Mouse (Mus musculus): ENCODE results near the gene Syne1.
A peak's percentile ranks its signal among the peaks of the same experiment; 100 is the strongest.

Syne1 gene

GRCm38 (mm10) chr10:5194671-5195234 is 356.5 kb downstream of the Syne1 start:
- peak; percentile 99 for DNase-seq

DNA sequence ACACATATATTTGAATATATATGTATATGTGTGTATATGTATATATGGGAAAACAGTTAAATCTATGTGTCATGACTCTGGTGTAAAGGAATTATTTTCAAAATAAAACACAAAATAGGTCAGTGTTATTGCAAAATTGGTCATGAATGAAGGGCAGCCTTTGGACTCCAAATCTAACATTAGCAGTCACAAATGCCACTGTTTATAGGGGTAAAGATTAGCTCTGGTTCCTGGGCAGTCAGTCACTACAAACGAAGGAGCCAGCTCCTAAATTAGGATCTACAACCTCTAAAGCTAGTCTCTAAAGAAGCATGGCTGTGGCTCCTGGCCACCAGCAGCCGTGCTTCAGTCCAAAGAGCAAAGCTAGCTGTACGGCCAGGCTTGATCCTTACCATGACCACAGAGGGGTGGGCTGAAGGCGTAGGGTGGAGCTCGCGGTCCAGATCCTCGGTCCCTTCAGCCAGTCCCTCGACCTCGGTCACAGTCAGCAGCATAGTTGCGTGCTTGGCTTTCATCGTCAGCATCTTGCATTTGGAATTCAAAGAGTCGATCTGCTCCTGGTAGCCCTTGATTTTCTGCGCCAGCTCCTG is 357.1 kb downstream of the Syne1 start:
- DNase-seq: no peak

GRCm38 (mm10) chr10:5192861-5193490 is 358.3 kb downstream of the Syne1 start:
- peak; percentile 83 for DNase-seq

DNA sequence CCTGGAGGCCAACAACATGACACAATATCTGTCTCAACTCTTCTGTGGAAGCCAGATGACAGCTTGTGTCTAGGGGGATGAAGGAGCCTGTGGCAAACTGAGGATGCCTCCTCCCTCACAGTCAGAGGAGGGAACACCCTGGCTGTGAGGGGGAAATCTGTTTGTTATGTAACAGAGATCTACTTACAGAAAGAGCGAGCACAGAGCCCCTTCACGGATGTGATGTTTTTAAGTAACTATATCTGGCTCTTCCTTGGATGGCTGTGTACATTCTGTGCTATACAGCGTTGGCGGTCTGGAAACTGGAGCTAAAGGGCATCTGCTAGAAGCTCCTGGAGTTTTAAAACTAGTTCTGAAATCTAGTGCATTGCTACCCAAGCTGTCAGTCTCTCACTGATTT is 360.5 kb downstream of the Syne1 start:
- no peak for DNase-seq

DNA sequence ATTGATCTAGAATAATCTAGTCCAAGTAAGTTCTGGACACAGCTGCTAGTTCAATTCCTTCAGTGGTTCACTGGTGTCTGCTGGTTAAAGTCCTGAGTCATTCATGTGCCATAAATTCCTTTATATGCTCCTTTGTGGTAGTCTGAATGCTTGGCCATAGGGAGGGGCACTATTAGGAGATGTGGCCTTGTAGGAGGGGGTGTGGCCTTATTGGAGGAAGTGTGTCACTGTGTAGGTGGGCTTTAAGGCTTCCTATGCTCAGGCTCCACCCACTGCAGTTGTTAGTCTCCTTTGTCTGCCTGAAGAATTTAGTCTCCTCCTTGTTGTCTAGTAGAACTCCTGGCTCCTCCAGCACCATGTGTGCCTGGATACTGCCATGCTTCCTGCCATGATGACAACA is 362.4 kb downstream of the Syne1 start:
- peak; percentile 74 for DNase-seq

GRCm38 (mm10) chr10:5185156-5186083 is 365.9 kb downstream of the Syne1 start:
- DNase-seq: peak; percentile 90

- peak; percentile 88 for DNase-seq
Observed at GRCm38 (mm10) chr10:5181771-5182176, 369.5 kb downstream of the Syne1 start.

- no peak for DNase-seq
Observed at GRCm38 (mm10) chr10:5179891-5180290, 371.4 kb downstream of the Syne1 start.

DNA sequence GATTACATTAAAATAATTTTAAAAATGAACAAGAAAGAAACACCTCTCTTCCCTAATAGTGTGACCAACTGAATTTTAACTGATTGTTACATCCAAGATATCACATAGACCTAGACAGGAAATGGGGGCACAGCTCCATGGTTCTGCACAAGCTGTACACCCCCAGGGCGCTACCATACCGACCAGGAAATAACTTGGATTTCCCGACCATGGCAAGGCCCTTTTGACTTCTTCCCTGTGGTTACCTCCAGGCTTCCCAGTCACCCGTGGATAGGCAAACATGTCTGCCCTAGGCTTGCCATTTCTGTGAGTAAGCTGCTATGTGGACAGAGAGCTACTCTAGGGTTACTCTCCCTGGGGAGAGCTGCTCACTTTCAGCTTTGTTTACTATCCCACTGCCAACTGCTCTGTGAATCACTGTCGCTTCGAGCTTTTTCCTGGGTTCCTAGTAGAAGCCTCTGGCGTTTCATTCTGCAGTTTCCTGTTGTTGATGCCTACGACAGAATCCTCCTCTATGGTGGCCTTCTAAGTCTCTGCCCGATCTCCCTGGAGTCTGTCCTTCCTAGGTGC is 373.8 kb downstream of the Syne1 start:
- peak; percentile 82 for DNase-seq

DNA sequence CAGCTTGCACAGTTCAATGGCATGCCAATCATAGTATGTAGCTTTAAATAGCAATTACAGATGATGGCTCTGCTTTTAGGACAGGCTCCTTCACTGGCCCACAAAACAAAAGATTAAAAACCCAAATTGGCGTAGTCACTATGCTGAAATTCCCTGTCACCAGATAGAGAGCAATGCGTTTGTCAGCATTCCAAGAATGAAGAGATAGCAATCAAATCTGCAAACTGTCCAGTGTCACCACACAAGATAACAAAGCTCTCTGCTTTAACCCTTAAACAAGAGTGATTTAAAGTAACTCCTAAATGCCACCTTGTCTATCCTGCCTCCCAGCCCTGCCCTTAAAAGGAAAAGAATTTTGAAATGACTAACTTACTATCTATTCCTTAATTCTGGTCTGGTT is 374.9 kb downstream of the Syne1 start:
- DNase-seq: no peak

GRCm38 (mm10) chr10:5170425-5170824 is 380.9 kb downstream of the Syne1 start:
- peak; percentile 36 for DNase-seq

GRCm38 (mm10) chr10:5167481-5167880 is 383.8 kb downstream of the Syne1 start:
- DNase-seq: peak; percentile 55

- peak; percentile 36 for DNase-seq
Observed at GRCm38 (mm10) chr10:5165439-5165838, 385.8 kb downstream of the Syne1 start.

DNA sequence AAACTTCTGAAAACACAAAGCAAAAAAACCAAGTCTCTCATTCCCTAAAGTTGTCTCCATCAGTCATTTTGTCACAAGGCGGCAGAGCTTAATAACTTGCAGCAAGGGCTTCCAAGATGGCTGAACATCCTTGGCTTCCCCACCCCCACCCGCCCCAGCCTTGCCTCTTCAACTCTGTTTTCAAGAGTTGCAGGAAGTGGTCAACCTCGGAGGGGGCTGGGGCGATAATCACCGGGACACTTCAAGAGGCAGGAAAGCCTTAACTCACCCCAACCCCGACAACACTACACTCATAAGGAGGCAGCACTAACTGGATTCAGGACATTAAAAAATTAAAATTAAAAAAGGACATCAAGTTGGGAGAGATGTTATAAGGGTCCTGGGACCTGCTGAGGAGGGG is 387.5 kb downstream of the Syne1 start:
- peak; percentile 88 for DNase-seq

- DNase-seq: peak; percentile 5
Observed at GRCm38 (mm10) chr10:5163286-5163685, 388.0 kb downstream of the Syne1 start.

- peak; percentile 78 for DNase-seq
Observed at GRCm38 (mm10) chr10:5161394-5161872, 389.8 kb downstream of the Syne1 start.

GRCm38 (mm10) chr10:5159679-5160078 is 391.6 kb downstream of the Syne1 start:
- DNase-seq: no peak

GRCm38 (mm10) chr10:5153047-5153446 is 398.2 kb downstream of the Syne1 start:
- peak; percentile 95 for DNase-seq

DNA sequence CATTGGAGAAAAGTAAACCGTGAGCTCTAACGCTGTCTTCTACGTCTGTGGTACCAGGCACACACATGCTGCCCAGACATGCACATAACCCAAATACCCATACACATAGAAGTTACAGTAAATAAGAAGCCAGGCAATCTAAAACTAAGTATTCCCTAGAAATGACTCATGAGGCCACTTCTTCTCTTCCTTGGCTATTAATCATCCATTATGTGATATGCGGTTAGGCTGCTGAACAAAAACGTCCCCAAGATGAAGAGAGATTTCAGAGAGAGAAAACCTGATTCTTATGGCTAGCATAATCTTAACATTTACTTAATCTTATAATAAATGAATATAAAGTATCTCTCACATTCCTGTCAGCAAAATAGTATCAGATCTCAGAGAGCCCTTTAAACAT is 409.8 kb downstream of the Syne1 start:
- DNase-seq: no peak

- peak; percentile 95 for DNase-seq
Observed at GRCm38 (mm10) chr10:5139932-5140264, 411.4 kb downstream of the Syne1 start.

DNA sequence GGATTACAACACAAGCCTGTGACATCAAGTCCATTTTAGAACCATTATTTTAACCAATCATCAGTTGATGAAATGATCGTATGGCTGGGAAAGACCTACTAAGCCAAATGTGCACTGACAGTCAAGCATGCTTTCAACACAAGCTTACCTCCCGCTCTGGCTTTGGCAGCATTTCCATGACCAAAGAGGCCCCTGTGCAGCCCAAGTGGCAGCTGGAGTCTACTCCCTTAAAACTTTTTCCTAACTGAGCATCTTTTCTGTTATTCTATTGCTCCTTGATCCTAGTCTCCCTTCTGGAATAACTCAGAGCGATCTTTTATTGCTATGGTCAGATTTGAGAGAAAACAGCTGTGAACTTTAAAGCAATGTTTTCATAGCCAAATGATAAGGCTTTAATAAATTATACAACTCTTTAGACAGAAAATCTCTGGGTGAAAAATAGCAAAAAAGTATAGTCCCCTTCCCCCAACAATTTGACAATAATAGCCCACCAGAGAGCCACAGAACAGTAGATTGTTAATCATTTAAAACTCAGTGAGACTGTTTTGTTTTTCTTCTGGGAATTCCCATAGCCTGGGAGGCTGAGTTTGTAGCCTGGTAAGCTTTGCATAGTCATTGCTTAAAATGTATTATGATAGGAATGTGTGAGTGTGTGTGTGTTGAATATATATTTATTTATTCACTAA is 411.9 kb downstream of the Syne1 start:
- no peak for DNase-seq

DNA sequence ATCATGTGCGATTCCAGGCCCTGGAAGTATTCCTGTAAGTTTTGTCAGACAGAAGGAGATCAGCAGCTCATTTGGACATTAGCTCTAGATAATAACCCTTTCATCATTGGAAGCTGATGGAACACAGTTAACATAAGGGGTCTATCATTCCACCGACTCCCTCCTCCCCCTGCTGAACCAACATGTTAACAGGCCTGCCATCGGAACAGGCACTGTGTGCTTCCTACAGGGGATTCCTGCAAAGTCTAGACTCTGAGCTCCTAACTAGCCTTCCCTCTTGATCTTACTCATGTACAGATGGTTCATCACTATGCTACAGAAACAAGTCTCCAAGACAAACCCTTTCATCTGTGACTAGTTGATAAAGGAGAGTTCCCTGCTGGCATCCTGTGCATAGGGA is 419.2 kb downstream of the Syne1 start:
- no peak for DNase-seq
